Mouse (Mus musculus): Measurements from ENCODE around the gene Dpp8. TPM values are rescaled to one million over a fixed set of nuclear protein-coding genes. Genes with fewer than 3 reads are reported as not detected.
"Not testable (repeated sequence)": the region's sequence is repeated elsewhere in the genome, so short reads cannot be mapped to it uniquely, and the experiment has no call there.

The Dpp8 gene
- polyA plus RNA-seq, 1 experiment, result 53.7 TPM

DNA sequence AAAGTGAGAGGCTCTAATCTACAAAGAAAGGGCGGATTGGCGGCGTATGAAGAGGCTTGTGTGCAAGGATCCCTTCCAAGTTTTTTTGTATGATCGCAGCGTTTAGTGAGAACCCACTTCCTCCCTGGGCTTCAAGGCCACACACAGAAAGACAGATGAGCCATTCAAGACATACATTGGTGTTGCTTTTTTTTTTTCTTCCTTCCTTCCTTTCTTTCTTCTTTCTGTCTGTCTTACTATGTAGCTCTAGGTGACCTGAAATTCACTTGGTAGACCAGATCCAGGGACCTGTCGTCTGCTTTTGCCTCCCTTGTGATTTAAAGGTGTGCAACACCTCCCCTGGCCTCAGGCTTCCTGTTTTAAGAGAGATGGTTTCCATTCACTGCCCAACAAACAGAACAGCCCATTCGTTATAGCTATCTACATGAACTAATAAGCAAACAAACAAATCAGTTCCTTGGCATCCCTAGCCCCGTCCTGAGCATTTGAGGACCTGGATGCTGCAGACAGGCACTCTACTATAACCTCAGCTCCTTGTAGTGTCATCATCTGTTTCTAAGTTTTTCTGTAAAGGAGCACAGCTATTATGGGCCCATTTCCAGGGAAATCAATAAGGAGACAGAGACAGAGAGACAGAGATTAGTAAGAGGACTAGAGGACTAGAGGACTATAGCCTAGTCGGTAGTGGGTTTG is 10.2 kb upstream of the Dpp8 start:
- DNase-seq (ENCODE audit: low spot score), result no peak

DNA sequence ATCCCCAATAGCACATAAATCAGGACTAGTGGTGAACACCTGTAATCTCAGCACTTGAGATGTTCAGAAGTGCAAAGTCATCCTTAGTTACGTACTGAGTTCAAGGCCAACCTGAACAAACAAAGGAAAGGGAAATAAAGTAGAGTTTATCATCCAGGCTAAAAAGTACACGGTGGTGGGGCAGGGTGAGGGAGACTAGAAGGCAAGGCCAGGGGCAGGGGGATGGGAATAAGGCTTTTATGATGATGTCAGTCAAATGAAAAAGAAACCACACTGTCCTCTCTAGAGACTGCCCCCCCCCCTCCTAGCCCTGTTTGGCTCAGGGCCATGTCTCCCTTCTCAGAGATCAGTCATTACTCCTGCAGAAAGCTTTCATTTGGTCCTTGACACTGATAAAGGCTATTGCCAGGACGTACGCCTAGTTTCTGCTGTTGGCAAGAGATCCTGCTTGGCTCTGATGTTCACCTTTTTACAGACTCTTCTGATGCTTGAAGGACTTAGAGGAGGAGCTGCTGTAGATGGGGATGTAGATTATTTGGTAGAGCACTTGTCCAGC is 9.6 kb upstream of the Dpp8 start:
- DNase-seq (ENCODE audit: low spot score), result no peak

DNA sequence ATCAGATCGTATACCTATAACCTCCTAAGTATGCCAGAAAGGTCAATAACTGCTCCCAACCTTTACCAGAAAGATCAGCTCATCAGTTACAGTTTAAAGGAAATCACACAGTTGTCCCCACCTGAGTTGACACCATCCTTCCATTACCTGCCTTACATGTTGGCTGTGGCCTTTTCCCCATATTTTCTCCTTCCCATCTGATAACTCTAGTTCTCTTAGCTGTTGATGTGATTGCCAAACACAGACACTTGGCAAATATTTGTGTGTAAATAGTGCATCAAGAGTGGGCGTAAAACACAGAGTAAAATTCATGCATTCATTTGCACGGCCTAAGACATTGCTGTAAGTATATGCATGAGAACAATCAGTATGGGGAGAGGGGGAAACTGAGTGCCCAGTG is 8.8 kb upstream of the Dpp8 start:
- DNase-seq (ENCODE audit: low spot score), result no peak

DNA sequence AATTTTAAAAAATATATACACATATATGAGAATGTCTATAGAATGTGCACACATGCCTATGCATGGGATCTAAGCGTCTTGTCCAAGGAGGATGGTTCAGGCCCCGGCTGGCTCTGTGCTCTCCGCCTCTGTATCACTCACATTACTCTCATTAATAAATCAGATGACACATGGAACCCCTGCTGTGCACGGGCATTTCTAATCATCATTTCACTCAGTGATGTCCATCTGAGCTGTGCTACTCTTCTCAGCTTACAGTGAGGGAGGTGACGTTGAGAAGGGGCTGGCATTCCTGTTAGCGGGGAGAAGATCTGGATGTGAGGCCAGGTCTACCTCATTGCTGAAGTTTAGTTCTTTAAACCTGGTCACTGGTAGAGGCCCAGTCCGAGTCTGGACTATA is 5.0 kb upstream of the Dpp8 start:
- DNase-seq (ENCODE audit: low spot score), result no peak

DNA sequence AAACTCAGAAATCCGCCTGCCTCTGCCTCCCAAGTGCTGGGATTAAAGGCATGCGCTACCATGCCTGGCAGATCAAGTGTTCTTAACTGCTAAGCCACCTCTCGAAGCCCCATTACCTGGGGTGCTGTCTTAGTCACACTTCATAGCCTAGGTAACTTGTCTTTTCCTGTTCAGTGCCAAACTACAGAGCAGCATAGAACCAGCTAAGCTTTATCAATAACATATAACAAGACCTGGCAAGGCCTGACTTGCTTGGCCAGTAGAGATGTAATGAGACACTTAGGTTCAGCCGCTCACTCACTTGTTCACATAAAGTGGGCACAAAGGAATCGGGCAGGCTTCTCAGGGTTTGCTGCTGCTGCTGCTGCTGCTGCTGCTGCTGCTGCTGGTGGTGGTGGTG is 3.9 kb upstream of the Dpp8 start:
- no peak for DNase-seq (ENCODE audit: low spot score)

DNA sequence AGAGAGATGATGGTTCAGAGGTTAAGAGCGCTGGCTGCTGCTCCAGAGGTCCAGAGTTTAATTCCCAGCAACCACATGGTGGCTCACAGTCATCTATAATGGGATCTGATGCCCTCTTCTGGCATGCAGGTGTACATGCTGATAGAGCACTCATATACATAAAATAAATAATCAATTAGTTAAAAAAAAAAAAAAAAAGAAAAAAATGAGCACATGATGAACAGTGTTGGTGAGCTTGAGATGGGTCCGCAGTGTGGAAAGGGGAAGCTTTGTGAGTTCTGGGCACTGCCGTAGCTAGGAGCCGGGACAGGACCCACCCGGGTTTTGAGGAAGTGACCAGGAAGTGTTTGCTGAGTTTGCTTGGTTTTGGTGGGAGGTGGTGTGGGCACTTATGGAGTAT is 859 bp upstream of the Dpp8 start:
- not testable (repeated sequence) for DNase-seq (ENCODE audit: low spot score)

DNA sequence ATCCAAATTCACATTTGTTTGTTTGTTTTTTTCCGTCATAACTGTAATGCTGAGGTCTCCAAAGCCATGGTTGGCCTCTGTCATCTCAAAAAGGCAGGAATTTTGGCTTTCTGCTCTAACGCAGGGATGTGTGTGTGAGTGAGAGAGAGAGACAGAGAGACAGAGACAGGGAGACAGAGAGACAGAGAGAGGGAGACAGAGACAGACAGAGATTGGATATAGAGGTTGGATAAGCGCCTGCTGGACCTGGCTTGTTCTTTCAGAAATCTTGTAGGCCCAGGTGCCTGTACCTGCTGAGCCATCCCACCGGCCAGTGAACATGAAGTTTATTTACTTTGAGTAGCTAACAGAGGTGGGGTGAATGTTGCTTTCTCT is 333 bp upstream of the Dpp8 start:
- no peak for DNase-seq (ENCODE audit: low spot score)

DNA sequence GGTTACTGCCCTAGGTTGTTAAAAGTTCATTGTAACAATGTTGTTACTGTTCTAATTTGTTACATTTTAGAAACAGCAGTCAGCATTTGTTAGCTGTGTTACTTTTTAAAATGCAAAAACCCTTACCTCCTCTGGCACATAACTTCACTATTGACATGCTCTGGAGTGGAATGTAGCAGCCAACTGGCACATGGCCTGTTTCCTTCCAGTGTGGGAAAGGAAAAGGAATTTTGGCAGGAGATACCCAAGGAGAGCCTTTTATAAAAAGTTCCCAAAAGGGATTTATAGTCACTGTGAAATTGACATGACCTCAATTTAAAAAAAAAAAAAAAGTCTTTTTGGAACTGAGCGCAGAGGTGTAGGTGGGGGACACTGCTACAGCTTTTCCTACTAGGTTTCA is 4.2 kb downstream of the Dpp8 start:
- DNase-seq (ENCODE audit: low spot score), result no peak

DNA sequence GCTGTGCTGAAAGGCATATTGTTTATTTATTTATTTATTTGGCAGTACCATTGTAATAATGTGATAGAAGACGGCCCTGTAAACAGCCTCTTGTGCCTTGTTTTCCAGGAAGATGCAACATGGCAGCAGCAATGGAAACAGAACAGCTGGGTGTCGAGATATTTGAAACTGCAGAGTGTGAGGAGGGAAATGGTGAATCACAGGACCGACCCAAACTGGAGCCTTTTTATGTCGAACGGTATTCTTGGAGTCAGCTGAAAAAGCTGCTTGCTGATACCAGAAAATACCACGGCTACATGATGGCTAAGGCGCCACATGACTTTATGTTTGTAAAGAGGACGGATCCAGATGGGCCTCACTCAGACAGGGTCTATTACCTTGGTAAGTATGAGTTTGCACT is 4.6 kb downstream of the Dpp8 start:
- DNase-seq (ENCODE audit: low spot score), result no peak

DNA sequence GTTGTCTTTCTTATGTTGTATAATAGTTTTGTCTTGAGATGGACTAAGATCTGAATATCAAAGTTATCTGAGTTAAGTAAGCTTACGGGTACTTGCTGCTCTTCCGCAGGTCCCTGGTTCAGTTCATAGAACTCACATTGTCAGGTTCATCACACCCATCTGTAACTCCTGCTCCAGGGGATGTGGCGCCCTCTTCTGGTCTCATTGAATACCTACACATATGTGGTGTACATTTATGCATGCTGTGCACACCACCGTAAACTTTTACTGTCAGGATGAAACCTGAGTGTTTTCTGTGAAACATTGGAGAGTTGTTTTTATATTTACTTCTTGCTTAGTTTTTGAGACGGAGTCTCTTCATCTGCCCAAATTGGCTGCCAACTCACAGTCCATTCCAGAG is 9.2 kb downstream of the Dpp8 start:
- no peak for DNase-seq (ENCODE audit: low spot score)

DNA sequence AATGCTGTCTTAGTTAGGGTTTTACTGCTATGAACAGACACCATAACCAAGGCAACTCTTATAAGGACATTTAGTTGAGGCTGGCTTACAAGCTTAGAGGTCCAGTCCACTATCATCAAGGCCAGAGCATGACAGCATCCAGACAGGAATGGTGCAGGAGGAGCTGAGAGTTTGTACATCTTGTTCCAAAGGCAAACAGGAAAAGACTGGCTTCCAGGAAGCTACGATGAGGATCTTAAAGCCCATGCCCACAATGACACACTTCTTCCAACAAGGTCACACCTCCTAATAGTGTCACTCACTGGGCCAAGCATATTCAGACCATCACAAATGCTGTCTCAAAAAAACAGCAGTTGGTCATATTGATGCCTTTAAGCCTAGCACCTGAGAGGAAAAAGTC is 14.8 kb downstream of the Dpp8 start:
- no peak for DNase-seq (ENCODE audit: low spot score)

DNA sequence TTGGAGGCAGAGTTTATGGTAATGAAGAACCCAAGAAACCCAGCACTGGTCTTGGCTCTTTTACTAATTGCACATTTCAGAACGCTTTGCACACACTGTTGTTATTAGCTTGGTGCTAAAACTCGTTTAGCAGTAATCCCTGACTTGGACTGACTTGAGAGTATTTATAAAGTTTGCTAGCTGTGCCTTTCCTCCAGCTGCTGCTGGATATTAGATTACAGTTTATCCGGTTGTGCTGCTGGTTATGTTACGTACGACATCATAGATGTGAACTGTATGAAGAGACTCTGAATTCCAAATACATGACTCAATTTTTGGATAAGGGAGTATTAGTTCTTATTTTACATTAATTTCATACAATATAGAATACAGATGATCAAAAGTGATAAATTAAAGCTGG is 17.2 kb downstream of the Dpp8 start:
- DNase-seq (ENCODE audit: low spot score), result no peak

DNA sequence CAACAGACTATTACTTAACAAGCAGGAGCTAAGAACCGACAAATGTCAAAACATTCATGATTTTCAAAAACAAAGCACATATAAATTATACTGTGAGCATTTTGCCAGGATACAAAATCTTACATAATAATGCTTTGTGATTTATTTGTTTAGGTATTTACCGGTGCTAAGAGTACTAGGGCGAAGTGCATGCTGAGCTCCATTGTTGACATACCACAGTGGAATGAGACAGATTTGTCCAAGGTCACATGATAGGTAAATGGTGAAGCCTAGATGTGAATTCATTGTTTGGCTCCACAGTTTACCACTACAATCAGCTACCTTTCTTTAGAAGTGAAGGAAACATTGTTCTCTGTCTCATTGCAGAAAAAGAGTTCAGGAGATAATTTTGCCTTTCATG is 18.8 kb downstream of the Dpp8 start:
- DNase-seq (ENCODE audit: low spot score), result no peak

DNA sequence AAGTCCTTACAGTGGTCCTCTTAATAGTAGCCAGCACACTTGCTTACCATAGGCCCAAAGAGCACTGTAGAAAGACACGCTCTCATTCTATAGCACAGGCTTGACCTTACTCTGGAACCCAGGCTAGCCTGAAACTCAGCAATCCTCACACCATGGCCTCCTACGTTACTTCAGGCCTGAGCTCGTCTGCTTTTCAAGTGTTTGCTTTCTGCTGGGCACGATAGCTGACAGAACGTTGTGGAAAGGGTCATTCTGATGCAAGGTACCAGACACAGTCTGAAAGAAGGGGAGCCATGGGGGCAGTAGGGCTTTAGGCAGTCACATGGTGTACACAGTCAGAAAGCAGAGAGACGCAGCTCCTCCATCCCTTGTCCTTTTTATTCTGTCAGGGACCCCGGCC is 32.0 kb downstream of the Dpp8 start:
- no peak for DNase-seq (ENCODE audit: low spot score)

DNA sequence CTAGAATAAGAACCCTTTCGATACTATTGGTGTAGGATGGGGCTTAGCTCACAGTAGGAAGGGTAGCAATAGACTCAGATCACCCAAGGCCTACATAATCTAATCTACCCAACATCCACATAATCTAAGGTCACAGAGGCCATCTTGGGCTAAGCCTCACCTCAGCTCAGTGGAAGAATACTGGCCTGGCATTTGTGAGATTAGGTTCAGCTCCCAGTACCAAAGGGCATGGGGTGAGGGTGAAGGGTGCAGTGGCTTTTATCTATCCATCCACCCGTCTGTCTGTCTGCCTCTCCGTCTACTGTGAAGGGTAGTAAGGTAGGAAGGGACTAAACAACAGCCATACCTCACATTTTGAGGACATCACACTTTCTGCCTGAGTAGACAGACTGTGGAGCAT is 38.4 kb downstream of the Dpp8 start:
- DNase-seq (ENCODE audit: low spot score), result no peak

DNA sequence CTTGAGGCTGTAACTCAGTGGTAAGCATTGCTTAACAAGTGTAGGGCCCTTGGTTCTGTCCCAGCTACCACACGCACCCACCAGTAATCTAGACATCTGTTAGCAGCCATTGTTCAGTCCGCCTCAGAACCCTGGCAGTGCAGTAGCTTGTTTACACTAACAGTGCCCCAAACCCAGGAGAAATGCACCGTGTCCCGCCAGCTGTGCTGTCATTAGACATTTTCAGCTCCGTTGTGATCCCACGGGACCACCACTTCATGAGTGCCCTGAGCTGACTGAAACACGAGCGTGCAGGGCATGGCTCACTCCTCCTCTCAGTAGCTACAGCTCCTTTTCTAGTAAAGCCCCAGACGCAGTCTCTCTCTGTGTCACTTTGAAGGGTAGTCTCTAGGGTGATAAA is 41.3 kb downstream of the Dpp8 start:
- DNase-seq (ENCODE audit: low spot score), result no peak

DNA sequence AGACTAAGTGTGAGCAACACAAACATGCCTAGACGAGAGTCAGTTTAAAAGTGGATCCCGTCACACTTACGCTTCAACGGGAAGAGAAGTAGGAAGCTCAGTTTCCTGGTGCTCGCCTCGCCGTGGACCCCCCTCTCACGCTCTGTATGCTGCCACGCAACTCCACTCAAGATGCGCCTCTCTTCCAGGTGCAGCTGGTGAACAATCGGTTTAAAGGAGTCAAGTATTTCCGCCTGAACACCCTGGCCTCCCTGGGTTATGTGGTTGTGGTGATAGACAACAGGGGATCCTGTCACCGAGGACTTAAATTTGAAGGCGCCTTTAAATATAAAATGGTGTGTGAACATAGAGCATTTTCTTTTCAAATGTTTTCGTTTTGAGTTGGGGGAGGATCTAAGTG is 42.0 kb downstream of the Dpp8 start:
- no peak for DNase-seq (ENCODE audit: low spot score)

DNA sequence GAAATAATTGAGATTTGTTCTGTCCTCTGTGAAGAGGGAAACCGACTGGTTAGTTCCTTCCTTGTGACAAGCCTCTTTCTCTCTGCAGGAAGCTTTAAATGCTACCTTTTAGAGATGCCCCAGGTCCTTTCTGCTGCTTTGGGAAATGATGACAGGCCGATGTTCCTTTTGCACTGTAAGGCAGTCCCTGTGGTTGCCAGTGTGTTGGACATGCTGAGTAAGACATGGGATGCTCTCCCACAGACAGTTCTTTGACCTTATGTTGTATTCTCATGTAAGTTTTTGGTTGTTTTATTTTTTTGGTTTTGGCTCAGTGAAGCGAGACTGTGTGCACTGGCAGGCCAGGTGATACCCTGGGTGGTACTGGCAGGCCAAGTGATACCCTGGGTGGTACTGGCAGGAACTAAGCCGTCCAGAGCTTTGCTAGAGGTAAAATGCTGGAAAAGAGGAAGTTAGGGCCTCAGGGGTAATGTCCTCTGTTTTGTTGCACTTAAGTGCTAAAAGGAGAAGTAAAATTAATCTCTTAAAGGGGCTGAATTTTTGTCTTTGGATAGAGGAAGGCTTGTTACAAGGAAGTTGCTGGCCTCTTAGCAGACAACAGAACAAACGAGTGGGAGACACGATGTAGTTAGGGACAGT is 42.8 kb downstream of the Dpp8 start:
- DNase-seq (ENCODE audit: low spot score), result no peak

DNA sequence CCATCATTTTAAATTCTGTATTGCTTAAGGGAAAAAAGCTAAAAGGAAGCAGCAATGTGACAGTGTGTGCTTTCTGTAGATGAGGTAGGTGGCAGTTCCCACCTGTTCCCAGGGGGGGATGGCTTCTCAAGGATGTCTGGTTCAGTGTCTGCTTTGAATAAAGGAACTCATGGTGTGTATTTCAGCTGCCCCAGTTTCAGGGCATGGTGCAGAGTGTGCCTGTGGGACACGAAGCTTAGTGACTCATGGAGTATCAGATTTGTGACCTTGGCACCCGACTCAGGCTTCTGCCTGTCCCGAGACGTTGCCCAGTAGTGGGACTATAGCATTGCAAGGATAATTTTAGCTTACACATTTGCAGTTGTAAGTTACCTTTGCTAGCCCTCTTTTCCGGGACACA is 45.3 kb downstream of the Dpp8 start:
- DNase-seq (ENCODE audit: low spot score), result no peak

DNA sequence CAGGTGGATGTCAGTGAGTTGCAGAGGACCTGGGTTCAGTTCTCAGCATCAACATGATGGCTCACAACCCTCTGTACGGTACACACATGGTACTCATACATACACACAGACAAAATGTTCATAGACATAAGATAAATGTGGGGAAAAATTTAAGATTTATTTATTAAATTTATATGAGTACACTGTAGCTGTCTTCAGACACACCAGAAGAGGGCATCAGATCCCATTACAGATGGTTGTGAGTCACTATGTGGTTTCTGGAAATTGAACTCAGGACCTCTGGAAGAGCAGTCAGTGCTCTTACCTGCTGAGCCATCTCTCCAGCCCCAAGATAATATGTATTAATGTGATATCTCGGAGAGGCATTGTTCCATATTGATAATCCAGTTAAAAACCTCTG is 47.9 kb downstream of the Dpp8 start:
- DNase-seq (ENCODE audit: low spot score), result not testable (repeated sequence)

DNA sequence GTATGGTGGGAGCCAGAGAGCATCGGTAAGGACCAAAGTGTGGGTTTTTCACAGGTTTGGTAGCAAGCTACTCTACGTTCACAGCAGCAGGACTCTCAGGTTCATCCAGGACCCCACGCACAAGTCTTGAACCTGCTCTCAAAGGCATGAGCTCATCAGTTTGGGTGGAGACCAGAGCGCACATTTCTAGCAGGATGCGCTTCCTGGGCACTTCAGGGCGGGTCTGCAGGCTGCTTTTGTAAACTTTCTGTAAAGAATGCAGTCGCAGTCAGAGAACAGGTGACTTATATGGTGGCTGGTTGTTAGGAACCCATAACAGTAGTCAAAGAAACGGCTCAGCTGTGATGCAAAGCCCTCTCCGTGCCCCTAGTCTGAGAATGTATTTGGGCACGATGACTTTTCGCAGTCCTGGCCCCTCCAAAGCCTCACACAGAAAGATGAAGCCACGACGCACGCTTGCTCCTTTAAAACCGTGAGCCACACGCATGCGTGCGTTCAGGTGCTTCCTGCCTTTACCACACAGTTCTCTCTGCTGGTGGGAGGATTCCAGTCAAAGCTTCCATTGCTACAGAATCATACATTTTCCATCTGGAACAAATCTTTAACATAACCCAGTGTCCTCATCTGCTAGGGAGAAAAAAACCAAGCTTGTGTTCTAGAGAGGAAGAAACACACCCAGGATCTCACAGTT is 51.0 kb downstream of the Dpp8 start:
- DNase-seq (ENCODE audit: low spot score), result no peak

DNA sequence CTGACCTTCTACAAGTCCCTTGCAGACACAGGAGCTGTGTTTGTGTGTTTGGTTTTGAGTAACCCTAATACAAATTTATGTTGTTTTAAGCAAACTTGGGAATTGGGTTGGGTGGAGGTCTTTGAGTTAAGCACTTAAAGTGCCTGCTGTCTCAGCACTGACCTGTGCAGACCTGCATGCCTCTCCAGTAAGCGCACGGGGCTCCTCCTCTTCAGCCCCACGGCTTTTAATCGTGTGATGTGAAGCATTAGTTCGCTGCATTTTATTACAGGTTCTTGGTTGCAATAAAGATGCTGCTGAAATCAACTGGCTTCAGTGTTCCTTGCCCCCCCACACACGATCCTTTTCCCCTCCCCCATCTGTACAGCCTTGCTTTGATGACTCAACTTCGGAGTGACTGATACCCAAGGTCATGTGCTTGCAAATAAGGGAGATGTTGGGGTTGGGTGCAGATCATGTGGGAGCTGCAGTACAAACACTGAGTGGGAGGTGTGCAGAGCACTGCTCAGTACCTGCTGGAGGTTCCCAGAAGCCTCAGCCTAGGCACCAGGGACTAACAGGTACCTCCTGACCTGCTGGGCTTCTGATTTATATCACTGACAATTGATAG is 52.1 kb downstream of the Dpp8 start:
- no peak for DNase-seq (ENCODE audit: low spot score)

DNA sequence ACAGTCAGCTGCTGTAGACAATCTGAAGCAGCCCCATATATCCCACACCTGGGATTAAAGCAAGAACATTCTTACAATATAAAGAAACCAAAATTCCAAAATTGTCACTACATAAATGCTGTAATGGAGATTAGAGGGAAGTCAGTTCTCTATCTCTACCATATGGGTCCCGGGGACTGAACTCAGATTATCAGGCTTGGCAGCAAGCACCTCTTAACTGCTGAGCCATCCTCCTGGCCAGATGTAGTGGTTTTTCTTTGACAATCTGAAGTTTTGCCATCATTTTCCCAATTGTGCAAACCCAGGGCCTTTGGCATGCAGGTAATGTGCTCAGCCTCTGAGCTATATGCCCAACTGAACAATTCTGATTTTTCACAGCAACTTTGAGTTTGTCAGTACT is 53.1 kb downstream of the Dpp8 start:
- DNase-seq (ENCODE audit: low spot score), result no peak
